28 mouse cellular contexts compared by ENCODE assay signal in the genomic region with DNA sequence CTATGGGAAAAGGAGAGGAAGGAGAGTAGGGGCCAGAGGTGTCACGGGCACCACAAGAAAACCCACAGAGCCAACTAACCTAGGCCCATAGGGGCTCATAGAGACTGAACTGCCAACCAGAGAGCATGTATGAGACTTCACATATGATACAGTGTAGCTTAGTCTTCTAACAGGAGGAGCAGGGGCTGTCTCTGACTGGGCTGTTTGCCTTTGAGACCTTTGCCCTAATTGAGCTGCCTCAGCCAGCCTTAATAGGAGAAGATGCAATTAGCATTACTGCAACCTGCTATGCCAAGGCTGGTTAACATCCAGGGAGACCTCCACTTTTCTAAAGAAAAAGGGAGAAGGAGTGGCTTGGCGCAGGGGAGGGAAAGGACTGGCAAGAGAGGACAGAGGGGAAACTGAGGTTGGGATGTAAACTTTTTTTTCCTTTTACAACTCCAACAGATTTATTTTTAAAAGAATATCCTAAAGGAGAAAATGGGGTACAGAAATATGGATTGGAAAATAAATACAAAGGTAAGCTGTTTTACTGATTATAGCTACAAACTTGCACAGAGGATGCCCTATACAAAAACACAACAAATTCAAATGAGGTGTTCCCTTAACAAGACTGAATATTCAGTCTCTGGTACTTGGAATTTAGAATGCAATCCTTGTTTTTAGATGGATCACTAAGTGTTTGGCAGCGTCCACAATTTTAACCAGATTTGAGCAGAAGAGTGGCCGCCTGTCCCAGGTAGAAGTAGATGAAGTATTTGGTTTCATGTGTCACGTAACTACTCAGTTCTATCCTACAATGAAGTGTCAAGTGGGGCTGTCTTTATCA.
DNase-seq lines count a peak whose midpoint lies in the region; ATAC-seq and TF ChIP-seq lines count a peak whose summit lies in the region.
"Had no signal": no experiment of that assay in that cellular context is flagged by ENCODE, and none has a peak within 500 bp of the region (broad histone marks: within the 10 kb centered on the region; RNA-seq: fewer than 3 reads in every experiment).

No protein-coding gene starts in this region.

- no peak for TF ChIP-seq CTCF in brain, embryonic 14.5 days (IDR thresholded peaks at IDR 0.05; ENCODE audit: borderline replicate concordance, extremely low read depth, insufficient read depth, insufficient read length)

- DNase-seq in forebrain, embryonic 10.5 days (ENCODE audit: extremely low spot score, low spot score), result no peak
- no peak for DNase-seq in hindbrain, embryonic 11.5 days (ENCODE audit: low spot score)
- DNase-seq in brain, embryonic 14.5 days (ENCODE audit: low read depth), result peak; percentile 33
- no peak for DNase-seq in lung, postnatal 36 days
- no peak for DNase-seq in ovary, postnatal 36 days (ENCODE audit: low spot score)
- DNase-seq: adrenal gland, adult 2 months; adrenal gland, postnatal 36 days; cerebellum, adult 2 months; cerebellum, postnatal 14 days; heart, adult 2 months; heart, postnatal 10 days; kidney, adult 11 months; kidney, postnatal 14 days; lung, embryonic 14.5 days; lung, postnatal 14 days; right cerebral cortex, postnatal 14 days; thymus, postnatal 4 days had no signal

- H3K4me1 ChIP-seq in forebrain, embryonic 15.5 days, result no peaks in the 10 kb centered on the region
- no peaks in the 10 kb centered on the region for H3K4me1 ChIP-seq in forebrain, embryonic 10.5 days
- no peaks in the 10 kb centered on the region for H3K4me1 ChIP-seq in hindbrain, embryonic 15.5 days (replicated peaks)
- no peaks in the 10 kb centered on the region for H3K4me1 ChIP-seq in hindbrain, embryonic 11.5 days (replicated peaks; ENCODE audit: control insufficient read depth, insufficient read depth, low read length)
- no peaks in the 10 kb centered on the region for H3K4me1 ChIP-seq in midbrain, embryonic 16.5 days (ENCODE audit: control insufficient read depth, insufficient read depth, low read length)
- H3K4me1 ChIP-seq: forebrain, embryonic 12.5 days; heart, embryonic 13.5 days; liver, embryonic 15.5 days; megakaryocyte, embryonic 14.5 days had no signal

- peak; percentile 38; the same call in 1 of the 2 replicates for ATAC-seq in forebrain, embryonic 15.5 days (replicated peaks)
- ATAC-seq in hindbrain, embryonic 15.5 days (ENCODE audit: low FRiP score, low read depth), result peak; percentile 65
- no peak for ATAC-seq in hindbrain, embryonic 11.5 days (ENCODE audit: low FRiP score)
- peak; percentile 69 for ATAC-seq in midbrain, embryonic 16.5 days
- ATAC-seq: activated CD4-positive, CD25-positive, alpha-beta regulatory T cell, adult 4 months had no signal

- no peaks in the 10 kb centered on the region for H3K36me3 ChIP-seq in forebrain, embryonic 15.5 days
- H3K36me3 ChIP-seq in forebrain, embryonic 10.5 days (replicated peaks), result no peaks in the 10 kb centered on the region
- no peaks in the 10 kb centered on the region for H3K36me3 ChIP-seq in hindbrain, embryonic 15.5 days
- H3K36me3 ChIP-seq in hindbrain, embryonic 11.5 days (ENCODE audit: control insufficient read depth, insufficient read depth, low read length), result no peaks in the 10 kb centered on the region
- no peaks in the 10 kb centered on the region for H3K36me3 ChIP-seq in midbrain, embryonic 16.5 days (ENCODE audit: control insufficient read depth, insufficient read depth, low read length)
- H3K36me3 ChIP-seq: forebrain, embryonic 12.5 days; heart, embryonic 13.5 days; limb, embryonic 12.5 days; liver, embryonic 15.5 days had no signal

- H3K9me3 ChIP-seq in forebrain, embryonic 15.5 days, result no peaks in the 10 kb centered on the region
- 0 out of 2 replicates have a peak, but pooled peaks cover 5% of the 10 kb centered on the region for H3K9me3 ChIP-seq in forebrain, embryonic 10.5 days
- H3K9me3 ChIP-seq in hindbrain, embryonic 15.5 days, result no peaks in the 10 kb centered on the region
- H3K9me3 ChIP-seq in hindbrain, embryonic 11.5 days (ENCODE audit: control insufficient read depth, low read length), result no peaks in the 10 kb centered on the region
- no peaks in the 10 kb centered on the region for H3K9me3 ChIP-seq in midbrain, embryonic 16.5 days (replicated peaks; ENCODE audit: control insufficient read depth, low read length, poor library complexity, severe bottlenecking)
- H3K9me3 ChIP-seq: forebrain, embryonic 12.5 days; heart, embryonic 13.5 days; limb, embryonic 12.5 days; liver, embryonic 15.5 days; megakaryocyte, embryonic 14.5 days had no signal

- WGBS in forebrain, embryonic 15.5 days, result 86% methylated on average over 5 of the region's 5 CpGs
- 90% methylated on average over 5 of the region's 5 CpGs for WGBS in forebrain, embryonic 10.5 days
- 78% methylated on average over 5 of the region's 5 CpGs for WGBS in hindbrain, embryonic 15.5 days
- WGBS in hindbrain, embryonic 11.5 days, result 91% methylated on average over 5 of the region's 5 CpGs
- WGBS in midbrain, embryonic 16.5 days, result 91% methylated on average over 5 of the region's 5 CpGs

- H3K27ac ChIP-seq in forebrain, embryonic 15.5 days (replicated peaks), result no peak overlapping the region
- no peak overlapping the region for H3K27ac ChIP-seq in forebrain, embryonic 10.5 days
- H3K27ac ChIP-seq in hindbrain, embryonic 15.5 days (replicated peaks), result peak overlapping the region; percentile 48
- no peak overlapping the region for H3K27ac ChIP-seq in hindbrain, embryonic 11.5 days (ENCODE audit: low read depth, low read length)
- H3K27ac ChIP-seq in midbrain, embryonic 16.5 days (ENCODE audit: low read length), result no peak overlapping the region
- H3K27ac ChIP-seq: forebrain, embryonic 12.5 days; heart, adult 2 months; heart, embryonic 13.5 days; limb, embryonic 12.5 days; liver, embryonic 15.5 days had no signal

- no peak overlapping the region for H3K4me3 ChIP-seq in forebrain, embryonic 15.5 days
- no peak overlapping the region for H3K4me3 ChIP-seq in forebrain, embryonic 10.5 days
- H3K4me3 ChIP-seq in hindbrain, embryonic 15.5 days, result no peak overlapping the region
- no peak overlapping the region for H3K4me3 ChIP-seq in hindbrain, embryonic 11.5 days (ENCODE audit: low read depth, low read length)
- H3K4me3 ChIP-seq in midbrain, embryonic 16.5 days (ENCODE audit: low read depth, low read length), result no peak overlapping the region
- H3K4me3 ChIP-seq: erythroblast, embryonic 14.5 days; forebrain, embryonic 12.5 days; heart, adult 2 months; heart, embryonic 13.5 days; limb, embryonic 12.5 days; liver, embryonic 15.5 days; megakaryocyte, embryonic 14.5 days had no signal

- no peaks in the 10 kb centered on the region for H3K27me3 ChIP-seq in forebrain, embryonic 15.5 days
- no peaks in the 10 kb centered on the region for H3K27me3 ChIP-seq in forebrain, embryonic 10.5 days (ENCODE audit: poor library complexity, severe bottlenecking)
- H3K27me3 ChIP-seq in hindbrain, embryonic 15.5 days, result no peaks in the 10 kb centered on the region
- no peaks in the 10 kb centered on the region for H3K27me3 ChIP-seq in hindbrain, embryonic 11.5 days (ENCODE audit: control insufficient read depth, insufficient read depth, low read length)
- H3K27me3 ChIP-seq in midbrain, embryonic 16.5 days (ENCODE audit: control insufficient read depth, insufficient read depth, low read depth, low read length), result no peaks in the 10 kb centered on the region
- H3K27me3 ChIP-seq: CH12.LX; forebrain, embryonic 12.5 days; heart, embryonic 13.5 days; limb, embryonic 12.5 days; liver, embryonic 15.5 days; megakaryocyte, embryonic 14.5 days had no signal

- no peak overlapping the region for H3K4me2 ChIP-seq in forebrain, embryonic 15.5 days (replicated peaks)
- no peak overlapping the region for H3K4me2 ChIP-seq in hindbrain, embryonic 15.5 days
- H3K4me2 ChIP-seq in hindbrain, embryonic 11.5 days (replicated peaks; ENCODE audit: low read depth, low read length), result no peak overlapping the region
- no peak overlapping the region for H3K4me2 ChIP-seq in midbrain, embryonic 16.5 days (ENCODE audit: low read length)
- H3K4me2 ChIP-seq: forebrain, embryonic 12.5 days; heart, embryonic 13.5 days; limb, embryonic 12.5 days; liver, embryonic 15.5 days; lung, embryonic 14.5 days had no signal

- no peak overlapping the region for H3K9ac ChIP-seq in forebrain, embryonic 15.5 days (replicated peaks)
- no peak overlapping the region for H3K9ac ChIP-seq in hindbrain, embryonic 15.5 days
- no peak overlapping the region for H3K9ac ChIP-seq in hindbrain, embryonic 11.5 days (ENCODE audit: low read depth, low read length)
- H3K9ac ChIP-seq in midbrain, embryonic 16.5 days (ENCODE audit: low read depth, low read length), result no peak overlapping the region
- H3K9ac ChIP-seq: forebrain, embryonic 12.5 days; heart, embryonic 13.5 days; limb, embryonic 12.5 days; liver, embryonic 15.5 days; lung, embryonic 14.5 days had no signal

- TF ChIP-seq POLR2A in brain, embryonic 14.5 days (IDR thresholded peaks at IDR 0.05; ENCODE audit: borderline replicate concordance, extremely low read depth, insufficient read depth, insufficient read length, poor library complexity, severe bottlenecking), result no peak
